Mouse (Mus musculus) G1E (cell line): ENCODE measurements at regions not wholly inside any gene's neighbourhood (a gene's known extent, or its start where the extent isn't known, plus 50 kb on each side); places are given as distances from the start of the nearest gene placed in this dataset.

ENCODE experiments used
- ATAC-seq: 2 replicates; pipeline ENCODE4 v1.8.0; 2016; ENCODE audit warnings: mild to moderate bottlenecking; ENCODE audit not compliant: insufficient number of reproducible peaks, poor library complexity, low FRiP score, severe bottlenecking; ENCODE audit errors: extremely low read depth
- DNase-seq: peaks from one replicate; pipeline ENCODE4 v3.0.0; 2012; ENCODE audit warnings: low spot score
- H3K27me3 ChIP-seq: 2 replicates; pipeline ENCODE4 v1.6.1; 2012; ENCODE audit warnings: mild to moderate bottlenecking, low read length, inconsistent platforms; ENCODE audit not compliant: insufficient read depth
- H3K36me3 ChIP-seq: replicated peaks from 2 replicates; pipeline ENCODE3; 2012; ENCODE audit warnings: mild to moderate bottlenecking, inconsistent platforms
- H3K4me1 ChIP-seq: 2 replicates; pipeline ENCODE4 v1.6.1; 2012; ENCODE audit warnings: low read depth, low read length, inconsistent platforms, mixed read lengths; ENCODE audit not compliant: insufficient read depth
- H3K4me3 ChIP-seq: 2 replicates; pipeline ENCODE4 v1.5.1; 2012; ENCODE audit warnings: low read depth, mild to moderate bottlenecking, inconsistent platforms, low read length, moderate library complexity, mixed read lengths
- H3K9me3 ChIP-seq: replicated peaks from 2 replicates; pipeline ENCODE4 v1.6.1; 2012; ENCODE audit warnings: inconsistent platforms
- CTCF ChIP-seq: IDR thresholded peaks from 2 replicates; pipeline ENCODE4 v1.5.1; 2012; ENCODE audit warnings: low read depth, low read length, inconsistent platforms, mixed read lengths
- GATA1 ChIP-seq: IDR thresholded peaks from 2 replicates; pipeline ENCODE4 v1.6.1; 2012; ENCODE audit warnings: borderline replicate concordance, low read length, inconsistent platforms, mixed read lengths
- GATA2 ChIP-seq: IDR thresholded peaks from 2 replicates; pipeline ENCODE4 v1.6.1; 2012; ENCODE audit warnings: low read depth, low read length, inconsistent platforms, borderline replicate concordance
- POLR2AphosphoS5 ChIP-seq: IDR thresholded peaks from 2 replicates; pipeline ENCODE4 v1.6.1; 2012; ENCODE audit warnings: low read depth, low read length, inconsistent platforms; ENCODE audit not compliant: insufficient replicate concordance
- TAL1 ChIP-seq: conservative IDR thresholded peaks from 2 replicates; pipeline ENCODE4 v1.6.1; 2012; ENCODE audit warnings: low read depth, low read length, inconsistent platforms, mixed read lengths

DNA sequence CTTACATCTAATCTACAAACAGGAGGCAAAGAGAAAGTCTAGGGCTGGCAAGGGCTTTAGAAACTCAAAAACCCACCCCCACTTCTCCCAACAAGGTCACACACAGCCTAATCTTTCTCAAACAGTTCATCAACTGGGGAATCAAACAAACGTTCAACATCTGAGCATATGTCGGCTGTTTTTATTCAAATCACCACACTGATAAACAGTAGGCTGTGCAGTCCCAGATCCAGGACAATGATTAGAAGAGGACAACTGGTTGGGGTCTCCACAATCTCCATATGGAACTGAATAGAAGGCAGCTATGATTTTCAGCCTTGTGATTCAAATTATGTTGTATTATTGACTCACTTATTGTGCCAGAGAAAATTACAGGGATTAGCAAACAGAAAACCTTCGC is 193.1 kb upstream of the Clnk start:
- peaks cover 14% of the 10 kb centered on the region for H3K9me3 ChIP-seq
- H3K4me1 ChIP-seq = no peaks in the 10 kb centered on the region
- TF ChIP-seq GATA1 (no peak), CTCF (no peak), GATA2 (no peak), TAL1 (no peak), POLR2AphosphoS5 (no peak)
- ATAC-seq (no peak), DNase-seq (no peak)
- no peaks in the 10 kb centered on the region for H3K36me3 ChIP-seq
- H3K27me3 ChIP-seq = no peaks in the 10 kb centered on the region
- no peak overlapping the region for H3K4me3 ChIP-seq

DNA sequence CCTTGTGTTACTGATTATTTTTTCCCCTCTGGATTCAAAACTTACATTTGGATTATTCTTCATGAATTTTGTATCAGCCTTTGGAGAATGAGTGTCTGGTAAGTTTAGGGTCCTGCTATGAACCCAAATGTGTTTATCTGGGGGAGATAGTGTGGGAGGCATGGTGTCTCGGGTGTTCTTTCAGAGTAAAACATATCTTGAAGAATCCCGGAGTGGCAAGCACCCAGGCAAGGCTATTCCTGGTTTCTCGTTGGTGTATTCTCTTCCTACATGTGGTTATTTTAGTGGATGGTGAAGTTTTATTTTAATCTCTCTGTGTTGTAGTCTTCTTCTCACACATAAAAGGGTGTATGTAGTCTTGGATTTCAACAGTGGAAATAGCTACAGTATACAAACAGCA is 186.4 kb upstream of the Clnk start:
- no peak for DNase-seq

DNA sequence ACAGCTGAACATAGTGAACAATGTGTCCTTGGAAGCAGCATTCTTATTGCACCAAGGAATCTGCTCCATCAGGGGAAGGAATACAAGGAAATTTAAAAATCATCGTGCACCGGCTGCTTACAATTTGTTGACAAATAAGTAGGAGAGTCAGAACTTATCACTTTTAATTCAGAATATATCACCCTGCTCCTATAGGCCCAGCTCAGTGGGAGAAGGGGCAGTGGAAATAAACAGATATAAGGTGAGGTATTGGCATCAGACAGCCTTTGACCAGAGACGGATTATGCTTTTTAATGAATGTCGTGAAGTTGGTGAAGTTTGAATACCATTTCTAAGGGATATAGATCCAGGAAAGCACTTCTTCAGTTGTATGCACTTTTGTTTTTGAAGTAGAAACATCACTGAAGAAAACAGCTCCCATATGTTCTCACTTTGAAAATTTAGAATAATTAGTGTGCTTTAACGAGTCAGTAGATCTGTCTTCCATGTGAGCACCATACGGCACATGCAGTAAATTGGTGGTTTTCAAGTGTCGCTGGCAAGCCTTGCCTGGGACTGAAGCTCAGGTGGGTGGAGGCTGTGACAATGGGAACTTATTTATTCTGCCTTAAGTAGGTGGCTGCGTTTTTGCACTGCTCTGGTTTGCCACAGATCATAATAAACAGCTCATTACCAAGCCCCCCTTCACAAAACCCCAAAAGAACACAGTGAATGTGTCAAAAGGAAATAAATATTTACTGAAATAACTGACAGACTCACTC is 176.1 kb upstream of the Clnk start:
- no peak overlapping the region for H3K4me3 ChIP-seq
- no peaks in the 10 kb centered on the region for H3K4me1 ChIP-seq
- TF ChIP-seq CTCF (no peak), POLR2AphosphoS5 (no peak), GATA1 (no peak), TAL1 (no peak), GATA2 (no peak)
- DNase-seq = no peak
- H3K27me3 ChIP-seq = no peaks in the 10 kb centered on the region
- no peaks in the 10 kb centered on the region for H3K36me3 ChIP-seq
- H3K9me3 ChIP-seq = peaks cover 14% of the 10 kb centered on the region; the same call in 1 of the 2 replicates
- no peak for ATAC-seq

More for the DNA sequence above, 186.4 kb upstream of the Clnk start:
- H3K4me3 ChIP-seq = no peak overlapping the region
- TF ChIP-seq GATA1 (no peak), CTCF (no peak), POLR2AphosphoS5 (no peak), GATA2 (no peak), TAL1 (no peak)
- no peak for ATAC-seq
- peaks cover 18% of the 10 kb centered on the region for H3K9me3 ChIP-seq
- H3K4me1 ChIP-seq = no peaks in the 10 kb centered on the region
- H3K27me3 ChIP-seq = no peaks in the 10 kb centered on the region
- no peaks in the 10 kb centered on the region for H3K36me3 ChIP-seq

DNA sequence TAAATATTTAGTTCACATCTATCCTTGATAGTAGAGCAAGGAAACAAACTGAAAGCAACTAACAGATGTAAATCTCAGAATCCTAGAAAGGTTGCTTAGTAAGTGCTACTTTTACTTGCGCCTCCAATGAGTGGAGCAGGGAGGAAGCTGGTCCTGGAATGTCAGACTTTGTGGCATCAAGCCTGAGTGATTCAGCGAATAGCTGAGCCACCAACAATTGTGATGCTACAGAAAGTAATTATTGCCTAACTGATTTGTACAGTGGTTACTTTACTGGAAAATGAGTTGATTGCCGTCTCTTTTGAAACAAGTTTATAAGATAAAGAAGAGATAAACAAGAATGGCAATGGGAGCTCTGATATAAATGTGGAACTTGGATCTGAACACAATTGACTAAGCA is 173.9 kb upstream of the Clnk start:
- no peak for TF ChIP-seq POLR2AphosphoS5
- TF ChIP-seq CTCF = no peak
- no peak for TF ChIP-seq GATA1
- TF ChIP-seq GATA2 = no peak
- no peak for TF ChIP-seq TAL1
- DNase-seq (no peak), ATAC-seq (no peak)
- H3K36me3 ChIP-seq = no peaks in the 10 kb centered on the region
- H3K4me1 ChIP-seq = no peaks in the 10 kb centered on the region
- peaks cover 14% of the 10 kb centered on the region; the same call in 1 of the 2 replicates for H3K9me3 ChIP-seq
- H3K4me3 ChIP-seq = no peak overlapping the region
- H3K27me3 ChIP-seq = no peaks in the 10 kb centered on the region

DNA sequence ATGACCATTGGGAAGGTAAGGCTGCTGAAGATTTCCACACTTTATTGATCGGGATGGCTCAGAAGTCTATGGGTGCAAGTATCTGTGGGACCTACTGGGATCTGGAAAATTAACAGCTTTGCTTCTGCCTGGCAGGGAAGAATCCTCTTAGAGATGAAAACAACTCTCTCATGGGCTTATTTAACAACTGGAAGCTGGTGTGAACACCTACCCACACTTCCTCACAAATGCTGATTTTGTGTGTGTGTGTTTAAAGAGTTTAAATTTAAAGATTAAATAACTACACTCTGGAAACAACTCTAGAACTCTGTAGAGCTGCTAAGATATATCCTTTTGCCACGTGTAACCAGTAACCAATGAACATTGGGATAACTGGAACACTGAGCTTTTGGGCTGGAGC is 172.5 kb upstream of the Clnk start:
- 0 out of 2 replicates have a peak, but pooled peaks cover 8% of the 10 kb centered on the region for H3K9me3 ChIP-seq
- no peak for DNase-seq
- no peak overlapping the region for H3K4me3 ChIP-seq
- no peaks in the 10 kb centered on the region for H3K36me3 ChIP-seq
- TF ChIP-seq GATA2 (no peak), GATA1 (no peak), TAL1 (no peak), POLR2AphosphoS5 (no peak), CTCF (no peak)
- H3K4me1 ChIP-seq = no peaks in the 10 kb centered on the region
- no peak for ATAC-seq
- H3K27me3 ChIP-seq = no peaks in the 10 kb centered on the region

DNA sequence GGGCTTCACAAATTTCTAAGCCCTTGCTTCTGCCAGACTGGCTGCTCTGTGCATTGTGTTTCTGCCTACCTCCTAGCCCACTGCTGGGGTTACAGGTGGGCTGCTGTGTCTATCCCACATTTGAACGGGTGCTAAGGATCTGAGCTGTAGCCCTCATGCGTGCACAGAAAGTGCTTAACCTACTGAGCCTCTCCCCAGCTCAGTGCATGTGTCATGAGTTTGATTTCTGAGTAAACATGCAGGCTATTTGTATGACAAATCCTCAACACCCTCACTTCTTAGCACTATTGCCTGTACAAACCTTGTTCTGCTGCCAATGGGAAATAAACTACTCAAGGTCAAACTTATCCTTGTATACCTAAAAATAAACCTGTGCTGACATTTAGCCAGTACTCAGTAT is 163.9 kb upstream of the Clnk start:
- TF ChIP-seq TAL1 (no peak), POLR2AphosphoS5 (no peak), CTCF (no peak), GATA1 (no peak), GATA2 (no peak)
- DNase-seq (no peak), ATAC-seq (no peak)
- Histone ChIP-seq H3K4me3 (no peak overlapping the region), H3K27me3 (no peaks in the 10 kb centered on the region), H3K36me3 (no peaks in the 10 kb centered on the region), H3K9me3 (peaks cover 5% of the 10 kb centered on the region), H3K4me1 (no peaks in the 10 kb centered on the region)
